Mouse (Mus musculus) adipocyte (in vitro differentiated cells): ENCODE measurements around the gene Mdga2.

Experiments
- DNase-seq: peaks from one replicate; pipeline ENCODE4 v3.0.0-alpha.2; 2016; ENCODE audit warnings: low spot score

The Mdga2 gene

DNA sequence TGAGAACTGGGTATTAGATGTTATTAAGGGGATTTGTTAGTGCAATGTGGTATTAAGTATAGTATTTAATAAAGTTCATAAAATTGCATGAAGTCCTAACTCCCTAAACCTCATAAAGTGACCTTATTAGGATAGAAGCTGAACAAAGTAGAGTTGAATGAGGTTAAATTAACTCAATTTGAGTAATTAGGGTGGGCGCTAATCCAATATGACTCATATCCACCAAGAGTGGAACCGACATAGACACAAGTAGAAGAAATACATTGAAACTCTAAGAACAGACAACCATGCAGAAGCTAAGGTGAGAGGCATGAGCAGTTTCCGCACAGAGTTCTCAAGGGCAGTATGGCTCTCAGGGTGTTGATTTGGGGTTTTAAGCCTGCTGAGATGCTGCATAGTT lies 165.7 kb downstream of the Mdga2 start:
- no peak for DNase-seq

GRCm38 (mm10) chr12:67045099-67045750 lies 177.1 kb downstream of the Mdga2 start:
- DNase-seq: no peak

GRCm38 (mm10) chr12:67041865-67042264 lies 180.5 kb downstream of the Mdga2 start:
- DNase-seq: no peak

- no peak for DNase-seq
Measured at GRCm38 (mm10) chr12:67035509-67036261, 186.7 kb downstream of the Mdga2 start.

DNA sequence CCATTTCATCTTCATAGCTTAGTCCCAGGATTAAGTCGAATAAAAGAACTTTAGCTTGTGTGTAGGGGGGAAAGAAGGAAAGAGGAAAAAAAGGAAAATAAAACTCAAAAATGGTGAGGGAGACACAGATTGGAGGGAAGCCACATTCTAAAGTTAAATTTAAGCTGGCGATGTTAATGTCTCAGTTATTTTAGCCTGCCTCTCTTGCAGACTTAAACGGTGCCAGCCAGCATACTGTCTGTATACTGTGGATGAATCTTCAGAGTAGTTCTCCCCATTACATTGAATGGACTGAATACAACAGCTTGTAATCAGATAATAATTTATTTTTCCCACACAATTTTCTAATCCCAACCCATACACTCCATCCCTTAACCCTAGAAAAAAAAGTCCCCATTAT lies 205.2 kb downstream of the Mdga2 start:
- DNase-seq: no peak

DNA sequence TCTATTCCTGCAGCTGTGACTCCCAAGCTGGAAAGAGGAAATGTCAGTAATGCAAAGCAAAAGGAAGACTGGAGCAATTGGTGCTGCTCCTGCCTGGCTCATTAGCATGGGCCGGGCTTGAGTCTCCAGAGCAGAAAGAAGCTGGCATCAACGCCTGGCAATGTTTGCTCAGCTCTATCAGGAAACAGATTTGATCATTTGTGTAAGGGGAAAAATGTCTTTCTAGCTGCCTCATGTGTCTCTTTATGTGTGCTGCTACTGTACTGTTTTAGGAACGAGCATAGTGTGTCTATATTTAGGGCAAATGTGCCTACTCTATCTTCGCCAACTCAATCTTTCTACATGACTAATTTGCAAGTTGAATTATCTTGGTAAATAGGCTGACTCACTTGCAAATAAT lies 211.0 kb downstream of the Mdga2 start:
- no peak for DNase-seq

DNA sequence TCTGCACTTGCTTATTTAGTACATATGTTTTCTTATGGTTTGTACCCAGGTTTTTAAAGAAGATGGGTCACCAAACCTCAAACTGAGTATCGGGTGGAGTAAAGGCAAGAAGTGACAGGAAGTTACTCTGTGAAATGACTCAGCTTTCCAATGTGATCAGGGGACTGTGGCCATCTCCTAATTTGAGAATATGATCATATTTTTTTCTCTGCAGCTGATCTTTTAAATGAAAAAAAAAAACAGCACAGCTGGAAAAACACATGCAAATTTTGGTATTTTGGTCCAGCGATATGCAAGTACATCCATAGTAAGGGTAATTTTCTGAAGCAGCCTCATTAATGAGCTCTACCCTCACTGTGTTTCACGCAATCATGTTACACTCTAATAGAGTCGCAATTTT lies 212.0 kb downstream of the Mdga2 start:
- no peak for DNase-seq

- no peak for DNase-seq
Measured at GRCm38 (mm10) chr12:67009191-67009590, 213.2 kb downstream of the Mdga2 start.

DNA sequence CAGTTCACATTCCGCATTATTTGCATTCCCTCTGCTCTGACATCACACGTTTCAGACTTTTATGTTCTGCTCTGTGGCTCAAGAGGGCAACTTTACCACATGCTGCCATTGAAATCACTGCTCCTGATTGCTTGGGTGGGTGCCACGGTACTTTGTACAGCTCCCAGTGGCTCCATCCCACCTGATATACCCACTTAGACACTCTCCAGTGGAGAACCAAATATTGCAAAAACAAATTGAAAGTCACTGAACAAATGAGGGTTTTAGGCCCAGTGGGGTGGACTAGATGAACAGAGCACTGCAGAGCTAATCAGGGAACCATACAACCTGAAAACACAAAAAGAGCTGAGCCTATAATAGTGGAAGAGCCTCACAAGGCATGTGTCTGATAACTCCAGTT lies 268.2 kb downstream of the Mdga2 start:
- DNase-seq: no peak

GRCm38 (mm10) chr12:66915741-66916140 lies 306.6 kb downstream of the Mdga2 start:
- no peak for DNase-seq

GRCm38 (mm10) chr12:66899366-66899765 lies 323.0 kb downstream of the Mdga2 start:
- DNase-seq: no peak

DNA sequence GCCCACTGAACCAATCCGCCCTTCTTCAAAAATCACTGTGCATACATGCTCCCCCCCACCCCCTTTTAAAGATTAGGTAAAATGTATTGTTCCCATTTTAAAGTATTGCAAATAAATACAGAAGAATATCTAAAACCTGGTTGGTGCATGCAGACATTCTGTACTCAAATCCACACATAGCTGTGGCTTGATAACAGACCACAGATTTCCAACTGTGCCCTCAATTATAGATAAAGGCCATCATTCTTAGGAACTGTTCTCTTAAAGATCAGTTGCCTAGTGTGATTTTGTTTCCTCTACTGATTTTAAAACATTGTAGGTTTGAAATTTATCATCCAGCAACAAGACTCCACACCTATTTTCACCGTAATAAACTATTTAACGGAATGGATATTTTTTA lies 325.6 kb downstream of the Mdga2 start:
- DNase-seq: no peak

DNA sequence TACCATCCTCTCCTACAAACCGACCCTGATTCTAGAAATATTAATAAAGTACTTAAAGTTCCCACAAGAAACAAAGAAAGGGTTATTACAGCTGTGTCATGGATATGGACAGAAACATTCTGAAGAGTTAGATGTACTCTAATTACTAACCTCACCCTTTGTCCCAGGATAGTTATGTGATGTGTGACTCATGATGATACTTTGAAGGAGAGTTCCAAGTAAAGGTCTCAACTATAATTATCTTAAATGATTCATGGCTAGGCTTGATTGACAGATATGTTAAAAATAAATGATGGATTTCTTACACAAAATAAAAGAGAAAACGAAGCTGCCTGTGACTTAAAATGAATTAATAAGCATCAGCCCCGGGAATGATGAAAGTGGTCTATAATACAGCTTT lies 332.1 kb downstream of the Mdga2 start:
- DNase-seq: no peak

DNA sequence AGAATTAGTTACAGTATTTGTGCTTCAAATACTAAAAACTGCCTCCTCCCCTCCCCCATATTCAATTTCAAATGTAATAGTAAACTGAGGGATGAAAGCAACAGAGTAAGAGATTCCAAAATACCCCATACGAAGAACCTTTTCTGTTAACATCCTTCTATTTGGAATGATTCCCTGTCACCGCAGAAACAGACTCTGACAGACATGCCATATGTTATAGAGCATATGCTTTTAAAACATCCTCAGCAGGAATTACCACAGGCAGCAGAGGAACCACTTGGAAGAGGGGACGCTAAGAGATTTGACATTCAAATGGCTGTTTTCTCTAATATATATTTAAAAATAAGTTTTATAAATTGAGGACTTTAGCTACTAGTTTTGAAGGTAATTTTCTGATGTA lies 333.1 kb downstream of the Mdga2 start:
- no peak for DNase-seq

- no peak for DNase-seq
Measured at GRCm38 (mm10) chr12:66888636-66889035, 333.7 kb downstream of the Mdga2 start.

- DNase-seq: peak; percentile 17
Measured at GRCm38 (mm10) chr12:66866199-66866598, 356.1 kb downstream of the Mdga2 start.

GRCm38 (mm10) chr12:66853167-66853566 lies 369.2 kb downstream of the Mdga2 start:
- DNase-seq: peak; percentile 40

GRCm38 (mm10) chr12:66840336-66840735 lies 382.0 kb downstream of the Mdga2 start:
- no peak for DNase-seq

- no peak for DNase-seq
Measured at GRCm38 (mm10) chr12:66755653-66756052, 466.7 kb downstream of the Mdga2 start.

DNA sequence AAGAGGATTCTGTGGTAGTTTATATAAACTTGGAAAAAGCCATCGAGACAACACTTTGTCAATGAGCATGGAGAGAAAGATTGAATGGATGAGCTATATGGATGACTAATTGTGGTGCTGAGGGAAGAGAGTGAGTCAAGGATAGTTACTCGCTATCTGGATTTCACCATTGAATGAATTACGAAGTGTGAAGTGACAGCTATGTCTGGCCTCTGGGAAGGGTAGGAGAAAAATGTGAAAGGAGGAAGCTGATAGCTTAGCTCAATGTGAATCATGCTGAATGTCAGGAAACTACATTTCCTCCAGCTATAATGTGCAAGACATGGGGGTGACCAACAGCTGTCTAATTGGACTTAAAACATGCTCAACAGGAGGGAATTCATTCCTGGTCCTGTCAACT lies 487.8 kb downstream of the Mdga2 start:
- no peak for DNase-seq

- no peak for DNase-seq
Measured at GRCm38 (mm10) chr12:66724474-66724873, 497.9 kb downstream of the Mdga2 start.

DNA sequence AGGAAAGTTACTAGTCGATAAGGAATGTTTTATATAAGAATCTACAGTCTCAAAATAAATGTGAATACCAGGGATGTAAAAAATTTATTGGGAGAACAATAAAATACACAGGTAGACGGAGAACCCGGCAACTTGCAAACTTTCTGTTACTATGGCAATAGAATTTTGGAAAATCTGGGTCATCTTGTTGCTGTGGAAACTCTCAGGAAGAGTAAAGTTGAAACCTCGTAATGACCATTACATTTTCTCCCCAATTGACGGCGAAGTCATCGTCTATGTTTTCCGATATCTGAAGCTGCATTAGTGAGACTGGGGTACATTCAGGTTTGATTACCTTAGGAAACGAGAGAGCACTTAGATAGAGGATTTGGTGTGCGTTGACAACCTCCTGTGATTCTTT lies 514.0 kb downstream of the Mdga2 start:
- no peak for DNase-seq

GRCm38 (mm10) chr12:66707431-66707830 lies 514.9 kb downstream of the Mdga2 start:
- peak; percentile 11 for DNase-seq

GRCm38 (mm10) chr12:66705015-66705414 lies 517.3 kb downstream of the Mdga2 start:
- DNase-seq: no peak
